Mouse (Mus musculus) forebrain, embryonic 12.5 days (tissue): Measurements from ENCODE around the gene Nek7. TPM values are rescaled to one million over a fixed set of nuclear protein-coding genes. Genes with fewer than 3 reads are reported as not detected.

Experiments
- ATAC-seq: fragments of 200-750 bp; cut with Nextera tagmentation; 2 replicates; pipeline ENCODE4 v1.8.0; 2017; ENCODE audit warnings: moderate TSS enrichment; ENCODE audit not compliant: low FRiP score
- H3K27ac ChIP-seq: fragments of 300-500 bp; sonication (generic); 2 replicates; pipeline ENCODE4 v1.5.1; 2016; ENCODE audit warnings: mild to moderate bottlenecking
- H3K27me3 ChIP-seq: fragments of 300-500 bp; sonication (generic); 2 replicates; pipeline ENCODE4 v1.6.1; 2016; ENCODE audit warnings: mild to moderate bottlenecking
- H3K36me3 ChIP-seq: fragments of 300-500 bp; sonication (generic); replicated peaks from 2 replicates; pipeline ENCODE4 v1.6.1; 2016; ENCODE audit warnings: mild to moderate bottlenecking
- H3K4me1 ChIP-seq: fragments of 300-500 bp; sonication (generic); 2 replicates; pipeline ENCODE4 v1.6.1; 2016
- H3K4me2 ChIP-seq: fragments of 300-500 bp; sonication (generic); 2 replicates; pipeline ENCODE4 v1.6.1; 2016; ENCODE audit warnings: mild to moderate bottlenecking, moderate library complexity
- H3K4me3 ChIP-seq: fragments of 300-500 bp; sonication (generic); replicated peaks from 2 replicates; pipeline ENCODE4 v1.5.1; 2016; ENCODE audit warnings: mild to moderate bottlenecking
- H3K9ac ChIP-seq: fragments of 300-500 bp; sonication (generic); 2 replicates; pipeline ENCODE4 v1.6.1; 2016; ENCODE audit warnings: mild to moderate bottlenecking
- H3K9me3 ChIP-seq: fragments of 300-500 bp; sonication (generic); 2 replicates; pipeline ENCODE4 v1.6.1; 2016
- WGBS: fragments of 180-500 bp; shearing (Covaris S2); methylation state at CpG from one replicate; pipeline ENCODE4 v1.1.7; 2016; 5-methylcytosine and 5-hydroxymethylcytosine counted together
- polyA plus RNA-seq: library from polyadenylated mRNA; unstranded; fragments of >200 nt; fragmentation: Nextera tagmentation; extraction: Ambion mirVana; gene quantifications from 2 replicates; pipeline ENCODE4 v1.2.1, GENCODE M21; 2016

Gene Nek7
- polyA plus RNA-seq, 1 experiment from 2014 or later, result 27.4 TPM

- H3K27me3 ChIP-seq, result no peaks in the 10 kb centered on the region
- WGBS, result 83% methylated on average over 5 of the region's 5 CpGs
- no peak overlapping the region for H3K9ac ChIP-seq
- no peak for ATAC-seq
- no peaks in the 10 kb centered on the region for H3K9me3 ChIP-seq
- H3K4me2 ChIP-seq, result no peak overlapping the region
- H3K36me3 ChIP-seq, result 0 out of 2 replicates have a peak, but pooled peaks cover 3% of the 10 kb centered on the region
- H3K27ac ChIP-seq, result no peak overlapping the region
- H3K4me1 ChIP-seq, result no peaks in the 10 kb centered on the region
- no peak overlapping the region for H3K4me3 ChIP-seq
These were observed 132.4 kb downstream of the Nek7 start for GRCm38 (mm10) chr1:138487569-138487968.

- ATAC-seq, result no peak
- Histone ChIP-seq H3K4me3 (no peak overlapping the region), H3K4me1 (no peaks in the 10 kb centered on the region), H3K36me3 (no peaks in the 10 kb centered on the region), H3K9me3 (0 out of 2 replicates have a peak, but pooled peaks cover 5% of the 10 kb centered on the region), H3K27ac (no peak overlapping the region), H3K9ac (no peak overlapping the region), H3K4me2 (no peak overlapping the region), H3K27me3 (no peaks in the 10 kb centered on the region)
- 100% methylated on average over 1 of the region's 1 CpGs for WGBS
These were observed 139.2 kb downstream of the Nek7 start for GRCm38 (mm10) chr1:138480694-138481093.

DNA sequence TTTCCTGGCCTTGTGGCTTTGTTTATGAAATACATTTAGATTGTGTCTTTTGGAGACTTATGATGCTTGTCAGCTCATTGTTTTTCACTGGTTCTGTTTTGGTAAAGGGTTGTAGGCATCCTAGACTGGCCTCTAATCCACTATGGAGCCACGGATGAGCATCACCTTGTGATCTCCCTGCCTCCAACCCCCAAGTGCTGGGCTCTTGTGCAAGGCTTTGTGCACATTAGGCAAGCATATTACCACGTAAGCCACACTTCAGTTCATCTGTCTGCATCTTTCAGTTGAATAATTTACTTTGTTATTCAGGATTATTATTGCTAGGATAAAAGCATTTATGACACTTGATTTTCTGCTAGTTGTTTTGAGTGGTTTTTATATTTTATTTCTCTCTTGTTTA lies 154.6 kb downstream of the Nek7 start:
- no peaks in the 10 kb centered on the region for H3K27me3 ChIP-seq
- H3K36me3 ChIP-seq, result no peaks in the 10 kb centered on the region
- WGBS, result 77% methylated on average over 2 of the region's 2 CpGs
- H3K9me3 ChIP-seq, result 0 out of 2 replicates have a peak, but pooled peaks cover 3% of the 10 kb centered on the region
- no peak overlapping the region for H3K27ac ChIP-seq
- no peak for ATAC-seq
- H3K4me2 ChIP-seq, result no peak overlapping the region
- no peak overlapping the region for H3K4me3 ChIP-seq
- no peak overlapping the region for H3K9ac ChIP-seq
- H3K4me1 ChIP-seq, result no peaks in the 10 kb centered on the region

- Histone ChIP-seq H3K4me1 (0 out of 2 replicates have a peak, but pooled peaks cover 6% of the 10 kb centered on the region), H3K27me3 (no peaks in the 10 kb centered on the region), H3K4me2 (no peak overlapping the region), H3K4me3 (no peak overlapping the region), H3K36me3 (no peaks in the 10 kb centered on the region), H3K27ac (no peak overlapping the region), H3K9me3 (0 out of 2 replicates have a peak, but pooled peaks cover 3% of the 10 kb centered on the region), H3K9ac (no peak overlapping the region)
- ATAC-seq, result no peak
- WGBS, result 83% methylated on average over 3 of the region's 3 CpGs
These were observed 158.5 kb downstream of the Nek7 start for GRCm38 (mm10) chr1:138461425-138461824.

GRCm38 (mm10) chr1:138449476-138449851 lies 170.5 kb downstream of the Nek7 start:
- Histone ChIP-seq H3K9me3 (no peaks in the 10 kb centered on the region), H3K4me3 (no peak overlapping the region), H3K4me1 (peaks cover 7% of the 10 kb centered on the region; the same call in 1 of the 2 replicates), H3K9ac (no peak overlapping the region), H3K27me3 (no peaks in the 10 kb centered on the region), H3K36me3 (no peaks in the 10 kb centered on the region), H3K27ac (0 out of 2 replicates have a peak overlapping the region, but pooled peaks have one; percentile 1), H3K4me2 (no peak overlapping the region)
- 79% methylated on average over 2 of the region's 2 CpGs for WGBS
- peak; percentile 33; the same call in 1 of the 2 replicates for ATAC-seq

DNA sequence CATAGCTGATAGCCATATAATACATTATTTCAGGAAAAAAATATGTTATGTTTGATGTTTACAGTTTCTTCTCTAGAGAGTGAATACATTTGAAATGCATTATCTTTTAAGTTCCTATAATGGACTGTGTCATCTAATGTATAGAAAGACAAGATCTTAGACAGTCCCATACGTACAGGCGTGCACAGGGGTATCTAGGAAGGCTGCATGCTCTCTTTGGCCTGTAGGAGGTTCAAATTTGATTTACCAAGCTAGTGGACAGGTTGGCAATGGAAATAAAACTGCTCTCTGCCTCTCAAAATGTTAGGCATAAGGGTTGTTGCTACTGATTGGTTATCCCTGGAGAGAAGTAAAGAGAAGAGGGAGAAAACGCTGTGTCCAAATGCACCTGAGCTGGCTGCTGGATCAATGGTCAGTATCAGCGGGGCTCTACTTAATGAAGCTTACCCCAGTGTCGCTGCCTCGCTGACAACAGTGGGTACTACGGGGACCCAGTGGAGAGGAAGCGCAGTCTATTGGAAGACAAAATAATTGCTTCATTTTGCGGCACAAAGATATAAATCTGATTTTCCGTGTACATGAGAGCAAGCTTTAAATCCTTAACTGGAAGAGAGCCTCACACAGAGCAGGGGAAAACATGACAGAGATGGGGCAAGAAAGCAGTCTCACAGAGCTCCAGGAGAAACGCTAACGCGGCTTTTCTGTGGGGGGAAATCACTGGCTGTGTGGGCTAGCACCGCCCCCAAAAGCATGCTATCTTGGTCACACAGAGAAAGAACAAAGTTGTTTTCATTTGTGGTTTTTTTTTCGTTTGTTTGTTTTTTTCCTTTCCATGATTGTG lies 171.1 kb downstream of the Nek7 start:
- H3K4me1 ChIP-seq, result peaks cover 7% of the 10 kb centered on the region; the same call in 1 of the 2 replicates
- ATAC-seq, result peak; percentile 58
- 61% methylated on average over 15 of the region's 15 CpGs for WGBS
- no peak overlapping the region for H3K9ac ChIP-seq
- H3K27ac ChIP-seq, result no peak overlapping the region
- H3K36me3 ChIP-seq, result no peaks in the 10 kb centered on the region
- H3K4me2 ChIP-seq, result peak overlapping the region; percentile 11; the same call in 1 of the 2 replicates
- H3K27me3 ChIP-seq, result no peaks in the 10 kb centered on the region
- H3K4me3 ChIP-seq, result no peak overlapping the region
- no peaks in the 10 kb centered on the region for H3K9me3 ChIP-seq

- Histone ChIP-seq H3K4me1 (peaks cover 7% of the 10 kb centered on the region; the same call in 1 of the 2 replicates), H3K27me3 (no peaks in the 10 kb centered on the region), H3K4me3 (no peak overlapping the region), H3K27ac (no peak overlapping the region), H3K36me3 (no peaks in the 10 kb centered on the region), H3K9me3 (no peaks in the 10 kb centered on the region), H3K9ac (no peak overlapping the region), H3K4me2 (no peak overlapping the region)
- ATAC-seq, result no peak
- WGBS, result 88% methylated on average over 1 of the region's 1 CpGs
These were observed 173.1 kb downstream of the Nek7 start for GRCm38 (mm10) chr1:138446846-138447245.

Other genes starting within 250 kb of the Nek7 start
- gene Lhx9, start 228.4 kb upstream of the Nek7 start, polyA plus RNA-seq, result 37.2 and 44.5 TPM in 2 replicates
- gene 2310009B15Rik, start 236.7 kb upstream of the Nek7 start, polyA plus RNA-seq, result 55.5 and 61.9 TPM in 2 replicates